Mouse (Mus musculus): ENCODE data around the gene Ano8.
"Not testable (repeated sequence)": the region's sequence is repeated elsewhere in the genome, so short reads cannot be mapped to it uniquely, and the experiment has no call there.

Gene Ano8

DNA sequence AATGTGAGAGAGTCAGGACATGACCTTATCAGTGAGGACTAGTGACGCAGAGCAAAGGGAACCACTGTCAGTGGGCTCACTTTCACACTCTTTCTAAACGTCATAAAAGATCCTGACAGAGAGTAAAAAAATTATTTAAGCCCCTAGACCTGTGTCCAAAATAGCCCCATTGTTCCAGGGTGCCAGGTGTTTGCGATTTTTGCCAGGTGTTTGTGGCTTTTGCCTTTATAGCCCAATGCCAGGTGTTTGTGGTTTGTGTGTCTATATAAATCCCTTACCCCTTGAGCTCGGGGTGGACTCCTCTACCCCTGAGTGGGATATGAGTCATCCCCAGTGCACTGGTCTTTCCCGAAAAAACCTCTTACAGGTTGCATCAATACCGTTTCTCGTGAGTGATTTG is 40.7 kb downstream of the Ano8 start:
- no peak for DNase-seq (ENCODE audit: low read depth, low spot score)

DNA sequence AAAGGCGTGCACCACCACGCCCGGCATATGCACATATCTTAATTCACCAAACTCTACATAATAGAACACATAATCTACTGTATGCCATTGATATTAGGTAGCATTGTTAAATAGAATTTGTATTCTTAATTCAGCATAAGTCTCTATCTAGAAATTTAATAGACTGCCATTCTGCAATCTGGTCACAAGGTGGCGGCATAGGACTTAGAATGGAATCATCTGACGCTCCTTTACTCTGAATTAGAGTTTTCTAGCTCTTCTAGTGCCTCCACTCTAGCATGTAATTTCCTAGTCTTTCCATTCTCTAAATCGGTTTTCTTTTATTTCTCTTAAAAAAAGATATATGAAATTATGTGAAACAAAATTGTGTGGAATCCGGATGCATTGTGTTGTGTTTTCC is 44.4 kb downstream of the Ano8 start:
- DNase-seq (ENCODE audit: low read depth, low spot score): peak; percentile 85

DNA sequence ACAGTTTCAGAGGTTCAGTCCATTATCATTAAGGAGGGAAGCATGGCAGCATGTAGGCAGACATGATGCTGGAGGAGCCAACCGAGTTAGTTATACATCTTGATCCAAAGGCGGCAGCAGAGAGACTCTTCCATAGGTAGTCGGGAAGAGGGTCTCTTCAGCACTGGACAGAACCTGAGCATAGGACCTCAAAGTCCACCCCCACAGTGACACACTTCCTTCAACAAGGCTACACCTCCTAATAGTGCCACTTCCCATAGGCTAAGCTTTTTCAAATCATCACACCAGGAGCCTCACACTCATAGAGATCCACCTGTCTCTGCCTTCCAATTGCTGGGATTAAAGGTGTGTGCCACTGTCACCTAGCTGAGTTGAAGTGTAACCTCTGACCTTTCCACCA is 48.7 kb downstream of the Ano8 start:
- no peak for DNase-seq (ENCODE audit: low read depth, low spot score)

DNA sequence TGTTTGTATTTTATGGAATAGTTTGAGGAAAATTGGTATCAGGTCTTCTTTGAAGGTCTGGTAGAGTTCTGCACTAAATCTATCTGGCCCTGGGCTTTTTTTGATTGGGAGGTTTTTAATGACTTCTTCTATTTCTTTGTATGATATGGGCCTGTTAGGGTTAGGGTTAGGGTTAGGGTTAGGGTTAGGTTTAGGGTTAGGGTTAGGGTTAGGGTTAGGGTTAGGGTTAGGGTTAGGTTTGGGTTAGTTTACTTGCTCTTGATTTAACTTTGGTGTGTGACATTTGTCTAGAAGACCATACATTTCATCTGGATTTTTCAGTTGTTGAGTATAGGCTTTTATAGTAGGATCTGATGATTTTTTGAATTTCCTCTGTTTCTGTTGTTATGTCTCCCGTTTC is 52.8 kb downstream of the Ano8 start:
- not testable (repeated sequence) for DNase-seq (ENCODE audit: low read depth, low spot score)
